Mouse (Mus musculus): ENCODE measurements around the gene Lonrf2.

GRCm38 (mm10) chr1:38778271-38778670 is 58.2 kb downstream of the Lonrf2 start:
- TF ChIP-seq CTCF (IDR thresholded peaks at IDR 0.05; ENCODE audit: control insufficient read depth, insufficient read depth, low read length) (no peak), POLR2A (IDR thresholded peaks at IDR 0.05; ENCODE audit: borderline replicate concordance, control insufficient read depth, low read depth, low read length) (no peak)

All from bone marrow, adult 2 months (tissue).